Mouse (Mus musculus) lung, postnatal 0 days (tissue): Measurements from ENCODE around the gene Mfsd12.

ENCODE experiments used
- CTCF ChIP-seq: IDR thresholded peaks from 2 replicates; pipeline ENCODE4 v1.5.1; 2016; ENCODE audit warnings: antibody characterized with exemption, mild to moderate bottlenecking
- EP300 ChIP-seq: IDR thresholded peaks from 2 replicates; pipeline ENCODE4 v1.6.1; 2016; ENCODE audit warnings: antibody characterized with exemption, mild to moderate bottlenecking, control low read depth

- TF ChIP-seq CTCF (peak; percentile 61), EP300 (no peak)
Observed at GRCm38 (mm10) chr10:81344421-81345161, 12.7 kb upstream of the Mfsd12 start.
